Mouse (Mus musculus) myocyte (in vitro differentiated cells): Measurements from ENCODE around the gene Nsf. TPM values are rescaled to one million over a fixed set of nuclear protein-coding genes. Genes with fewer than 3 reads are reported as not detected.
"Not testable (repeated sequence)": the region's sequence is repeated elsewhere in the genome, so short reads cannot be mapped to it uniquely, and the experiment has no call there.

Experiments
- H3K27me3 ChIP-seq: one replicate; pipeline ENCODE4 v1.6.1; 2011; ENCODE audit not compliant: control insufficient read depth, insufficient read depth, insufficient read length
- H3K36me3 ChIP-seq: one replicate; pipeline ENCODE4 v1.6.1; 2011; ENCODE audit not compliant: control insufficient read depth, insufficient read depth
- H3K4me2 ChIP-seq: one replicate; pipeline ENCODE4 v1.6.1; 2011; ENCODE audit warnings: low read depth, control low read depth
- H3K4me3 ChIP-seq: one replicate; pipeline ENCODE4 v1.5.1; 2011; ENCODE audit warnings: mild to moderate bottlenecking, control low read depth, moderate library complexity
- H3K79me2 ChIP-seq: one replicate; pipeline ENCODE4 v1.6.1; 2011; ENCODE audit not compliant: control insufficient read depth, insufficient read depth
- H3ac ChIP-seq: one replicate; pipeline ENCODE4 v1.6.1; 2011; ENCODE audit not compliant: control insufficient read depth, insufficient read length
- CEBPB ChIP-seq: IDR thresholded peaks from 2 replicates; pipeline ENCODE4 v1.6.1; 2011; ENCODE audit warnings: mild to moderate bottlenecking, moderate library complexity; ENCODE audit not compliant: poor library complexity, insufficient read depth, severe bottlenecking
- E2F4 ChIP-seq: IDR thresholded peaks from one replicate; pipeline ENCODE4 v1.6.1; 2011; ENCODE audit warnings: mild to moderate bottlenecking, control low read depth, moderate library complexity; ENCODE audit not compliant: insufficient read depth
- MAX ChIP-seq: IDR thresholded peaks from one replicate; pipeline ENCODE4 v1.6.1; 2011; ENCODE audit warnings: low read depth, mild to moderate bottlenecking, control low read depth
- MYOD1 ChIP-seq, 3 experiments: IDR thresholded peaks; one replicate each; pipeline ENCODE4 v1.6.1; 2011; ENCODE audit warnings: control low read depth in 2 of 3, low read depth in 2 of 3, mild to moderate bottlenecking in 2 of 3, moderate library complexity in 1 of 3; ENCODE audit not compliant: insufficient read length in 2 of 3, control insufficient read depth in 1 of 3
- MYOG ChIP-seq, 3 experiments: IDR thresholded peaks; one replicate each; pipeline ENCODE4 v1.6.1; 2011; ENCODE audit warnings: control low read depth in 2 of 3, low read depth in 2 of 3, mild to moderate bottlenecking in 2 of 3; ENCODE audit not compliant: insufficient read length in 2 of 3, control insufficient read depth in 1 of 3, insufficient read depth in 1 of 3
- POLR2A ChIP-seq: IDR thresholded peaks from one replicate; pipeline ENCODE4 v1.6.1; 2011; ENCODE audit warnings: low read depth, mild to moderate bottlenecking, control low read depth, moderate library complexity; ENCODE audit not compliant: insufficient read length
- POLR2AphosphoS2 ChIP-seq: IDR thresholded peaks from one replicate; pipeline ENCODE4 v1.6.1; 2011; ENCODE audit warnings: low read depth, control low read depth; ENCODE audit not compliant: insufficient read length
- REST ChIP-seq: IDR thresholded peaks from one replicate; pipeline ENCODE4 v1.6.1; 2011; ENCODE audit warnings: mild to moderate bottlenecking, control low read depth, moderate library complexity; ENCODE audit not compliant: insufficient read depth, insufficient read length
- SRF ChIP-seq: IDR thresholded peaks from one replicate; pipeline ENCODE4 v1.6.1; 2011; ENCODE audit warnings: low read depth; ENCODE audit not compliant: control insufficient read depth, insufficient read length
- TCF12 ChIP-seq: IDR thresholded peaks from one replicate; pipeline ENCODE4 v1.6.1; 2011; ENCODE audit warnings: mild to moderate bottlenecking, control low read depth; ENCODE audit not compliant: poor library complexity, insufficient read depth, severe bottlenecking
- TCF3 ChIP-seq: IDR thresholded peaks from one replicate; pipeline ENCODE4 v1.6.1; 2011; ENCODE audit warnings: low read depth, control low read depth; ENCODE audit not compliant: insufficient read length
- USF1 ChIP-seq: IDR thresholded peaks from one replicate; pipeline ENCODE4 v1.6.1; 2011; ENCODE audit warnings: low read depth, mild to moderate bottlenecking, control low read depth, moderate library complexity
- polyA plus RNA-seq: library from polyadenylated mRNA; unstranded; fragments of >200 nt; fragmentation: generic; extraction: Trizol; gene quantifications from one replicate; pipeline ENCODE4 v1.2.1, GENCODE M21; 2012; ENCODE audit warnings: missing spikeins

Nsf gene
- polyA plus RNA-seq, 1 experiment, result 17.2 TPM

- Histone ChIP-seq H3K4me3 (no peak overlapping the region), H3K79me2 (no peaks in the 10 kb centered on the region), H3K36me3 (peaks cover 2% of the 10 kb centered on the region), H3K4me2 (no peak overlapping the region), H3ac (no peak overlapping the region), H3K27me3 (no peaks in the 10 kb centered on the region)
- TF ChIP-seq SRF (no peak), CEBPB (no peak)
Observed at GRCm38 (mm10) chr11:103884749-103885383, 69.0 kb downstream of the Nsf start.

GRCm38 (mm10) chr11:103883793-103884192, 70.1 kb downstream of the Nsf start:
- peaks cover 4% of the 10 kb centered on the region for H3K36me3 ChIP-seq
- H3ac ChIP-seq, result no peak overlapping the region
- no peaks in the 10 kb centered on the region for H3K27me3 ChIP-seq
- TF ChIP-seq USF1 (no peak), MAX (no peak), MYOG (IDR thresholded peaks at IDR 0.05; ENCODE audit: control insufficient read depth in 1 of 3, insufficient read depth in 1 of 3, insufficient read length in 2 of 3, low read depth in 2 of 3) (no peak), MYOD1 (IDR thresholded peaks at IDR 0.05; ENCODE audit: control insufficient read depth in 1 of 3, insufficient read length in 2 of 3, low read depth in 2 of 3) (no peak)
- H3K79me2 ChIP-seq, result no peaks in the 10 kb centered on the region
- no peak overlapping the region for H3K4me2 ChIP-seq
- no peak overlapping the region for H3K4me3 ChIP-seq

GRCm38 (mm10) chr11:103879476-103879875, 74.4 kb downstream of the Nsf start:
- H3K79me2 ChIP-seq, H3K4me2 ChIP-seq, H3K36me3 ChIP-seq, H3K4me3 ChIP-seq, H3K27me3 ChIP-seq, H3ac ChIP-seq: not testable (repeated sequence)

- H3K4me2 ChIP-seq, result no peak overlapping the region
- peaks cover 4% of the 10 kb centered on the region for H3K36me3 ChIP-seq
- TF ChIP-seq TCF12, result no peak
- TF ChIP-seq POLR2AphosphoS2, result no peak
- no peak for TF ChIP-seq MYOG (IDR thresholded peaks at IDR 0.05; ENCODE audit: control insufficient read depth in 1 of 3, insufficient read depth in 1 of 3, insufficient read length in 2 of 3, low read depth in 2 of 3)
- no peak for TF ChIP-seq MYOD1 (IDR thresholded peaks at IDR 0.05; ENCODE audit: control insufficient read depth in 1 of 3, insufficient read length in 2 of 3, low read depth in 2 of 3)
- TF ChIP-seq TCF3, result no peak
- TF ChIP-seq POLR2A, result no peak
- no peak for TF ChIP-seq MAX
- TF ChIP-seq E2F4, result no peak
- TF ChIP-seq CEBPB, result no peak
- no peak for TF ChIP-seq SRF
- TF ChIP-seq USF1, result no peak
Observed at GRCm38 (mm10) chr11:103878441-103878840, 75.4 kb downstream of the Nsf start.

GRCm38 (mm10) chr11:103870352-103870751, 83.5 kb downstream of the Nsf start:
- TF ChIP-seq SRF (no peak), POLR2AphosphoS2 (no peak), POLR2A (no peak), TCF12 (no peak), TCF3 (no peak), REST (no peak), E2F4 (no peak), MAX (no peak), MYOD1 (IDR thresholded peaks at IDR 0.05; ENCODE audit: control insufficient read depth in 1 of 3, insufficient read length in 2 of 3, low read depth in 2 of 3) (no peak), MYOG (IDR thresholded peaks at IDR 0.05; ENCODE audit: control insufficient read depth in 1 of 3, insufficient read depth in 1 of 3, insufficient read length in 2 of 3, low read depth in 2 of 3) (no peak), USF1 (no peak), CEBPB (no peak)
- H3K4me3 ChIP-seq, result no peak overlapping the region

More at GRCm38 (mm10) chr11:103878441-103878840, 75.4 kb downstream of the Nsf start:
- Histone ChIP-seq H3K4me3 (no peak overlapping the region), H3K27me3 (no peaks in the 10 kb centered on the region), H3K79me2 (no peaks in the 10 kb centered on the region), H3ac (no peak overlapping the region)

GRCm38 (mm10) chr11:103867702-103868101, 86.2 kb downstream of the Nsf start:
- no peak overlapping the region for H3K4me2 ChIP-seq
- TF ChIP-seq SRF (no peak), USF1 (no peak), TCF12 (no peak), TCF3 (no peak), MYOD1 (IDR thresholded peaks at IDR 0.05; ENCODE audit: control insufficient read depth in 1 of 3, insufficient read length in 2 of 3, low read depth in 2 of 3) (no peak), POLR2AphosphoS2 (no peak), POLR2A (no peak), MAX (no peak), E2F4 (no peak)
- H3K36me3 ChIP-seq, result peaks cover 12% of the 10 kb centered on the region
- H3K27me3 ChIP-seq, result no peaks in the 10 kb centered on the region
- H3K79me2 ChIP-seq, result no peaks in the 10 kb centered on the region
- no peak overlapping the region for H3ac ChIP-seq
- no peak overlapping the region for H3K4me3 ChIP-seq

More at GRCm38 (mm10) chr11:103870352-103870751, 83.5 kb downstream of the Nsf start:
- no peak overlapping the region for H3K4me2 ChIP-seq
- H3K36me3 ChIP-seq, result peaks cover 16% of the 10 kb centered on the region
- H3K79me2 ChIP-seq, result no peaks in the 10 kb centered on the region
- H3ac ChIP-seq, result no peak overlapping the region
- no peaks in the 10 kb centered on the region for H3K27me3 ChIP-seq
